Mouse (Mus musculus): ENCODE measurements around the gene Emg1. TPM values are rescaled to one million over a fixed set of nuclear protein-coding genes. Genes with fewer than 3 reads are reported as not detected.

Emg1 gene
- polyA plus RNA-seq, 1 experiment from 2014 or later, result 86.7 TPM

GRCm38 (mm10) chr6:124738511-124739023, 26.6 kb upstream of the Emg1 start, which contains the start of gene Ptpn6:
TSS of gene Ptpn6 (minus strand) at chr6:124738714.
- Histone ChIP-seq H3K4me3 (ENCODE audit: low read depth, low read length) (no peak within 1 kb of the TSS), H3K9me3 (ENCODE audit: low read length) (no peaks in the 10 kb centered on the region), H3K27ac (ENCODE audit: low read length) (peak within 1 kb of the TSS; percentile 72), H3K36me3 (ENCODE audit: insufficient read depth, low read length) (peaks cover 9% of the 10 kb centered on the region; the same call in 1 of the 2 replicates), H3K9ac (replicated peaks; ENCODE audit: low read depth) (0 out of 2 replicates have a peak within 1 kb of the TSS, but pooled peaks have one; percentile 9), H3K4me2 (replicated peaks; ENCODE audit: low read depth, low read length) (peak within 1 kb of the TSS; percentile 34; the same call in 1 of the 2 replicates), H3K4me1 (ENCODE audit: insufficient read depth, low read depth, low read length) (no peaks in the 10 kb centered on the region; the same call in 1 of the 2 replicates), H3K27me3 (replicated peaks; ENCODE audit: insufficient read depth, low read length) (no peaks in the 10 kb centered on the region)
- TF ChIP-seq EP300 (IDR thresholded peaks at IDR 0.05) (no peak), CTCF (IDR thresholded peaks at IDR 0.05) (no peak)
- WGBS, result 32% methylated on average over 15 of the region's 15 CpGs
- ATAC-seq, result peak; percentile 77
- peak; percentile 95 for DNase-seq (ENCODE audit: low spot score)

- DNase-seq (ENCODE audit: low spot score) (no peak), ATAC-seq (no peak)
- no peaks in the 10 kb centered on the region for H3K36me3 ChIP-seq (ENCODE audit: insufficient read depth, low read length)
- no peaks in the 10 kb centered on the region for H3K9me3 ChIP-seq (ENCODE audit: low read length)
- H3K4me2 ChIP-seq (replicated peaks; ENCODE audit: low read depth, low read length), result no peak overlapping the region
- peaks cover 4% of the 10 kb centered on the region for H3K4me1 ChIP-seq (ENCODE audit: insufficient read depth, low read depth, low read length)
- H3K4me3 ChIP-seq (ENCODE audit: low read depth, low read length), result no peak overlapping the region
- no peaks in the 10 kb centered on the region for H3K27me3 ChIP-seq (replicated peaks; ENCODE audit: insufficient read depth, low read length)
- 87% methylated on average over 11 of the region's 11 CpGs for WGBS
- H3K9ac ChIP-seq (replicated peaks; ENCODE audit: low read depth), result no peak overlapping the region
- H3K27ac ChIP-seq (ENCODE audit: low read length), result no peak overlapping the region
- no peak for TF ChIP-seq CTCF (IDR thresholded peaks at IDR 0.05)
- no peak for TF ChIP-seq EP300 (IDR thresholded peaks at IDR 0.05)
Measured at GRCm38 (mm10) chr6:124737040-124737439, 25.1 kb upstream of the Emg1 start.

- no peak for ATAC-seq
- H3K4me3 ChIP-seq (ENCODE audit: low read depth, low read length), result no peak overlapping the region
- 78% methylated on average over 3 of the region's 3 CpGs for WGBS
- peaks cover 4% of the 10 kb centered on the region for H3K4me1 ChIP-seq (ENCODE audit: insufficient read depth, low read depth, low read length)
- no peak for DNase-seq (ENCODE audit: low spot score)
- no peak overlapping the region for H3K4me2 ChIP-seq (replicated peaks; ENCODE audit: low read depth, low read length)
- H3K27me3 ChIP-seq (replicated peaks; ENCODE audit: insufficient read depth, low read length), result no peaks in the 10 kb centered on the region
- H3K36me3 ChIP-seq (ENCODE audit: insufficient read depth, low read length), result no peaks in the 10 kb centered on the region
- TF ChIP-seq CTCF (IDR thresholded peaks at IDR 0.05) (no peak), EP300 (IDR thresholded peaks at IDR 0.05) (no peak)
- no peak overlapping the region for H3K9ac ChIP-seq (replicated peaks; ENCODE audit: low read depth)
- no peak overlapping the region for H3K27ac ChIP-seq (ENCODE audit: low read length)
- no peaks in the 10 kb centered on the region for H3K9me3 ChIP-seq (ENCODE audit: low read length)
Measured at GRCm38 (mm10) chr6:124734417-124734816, 22.4 kb upstream of the Emg1 start.

DNA sequence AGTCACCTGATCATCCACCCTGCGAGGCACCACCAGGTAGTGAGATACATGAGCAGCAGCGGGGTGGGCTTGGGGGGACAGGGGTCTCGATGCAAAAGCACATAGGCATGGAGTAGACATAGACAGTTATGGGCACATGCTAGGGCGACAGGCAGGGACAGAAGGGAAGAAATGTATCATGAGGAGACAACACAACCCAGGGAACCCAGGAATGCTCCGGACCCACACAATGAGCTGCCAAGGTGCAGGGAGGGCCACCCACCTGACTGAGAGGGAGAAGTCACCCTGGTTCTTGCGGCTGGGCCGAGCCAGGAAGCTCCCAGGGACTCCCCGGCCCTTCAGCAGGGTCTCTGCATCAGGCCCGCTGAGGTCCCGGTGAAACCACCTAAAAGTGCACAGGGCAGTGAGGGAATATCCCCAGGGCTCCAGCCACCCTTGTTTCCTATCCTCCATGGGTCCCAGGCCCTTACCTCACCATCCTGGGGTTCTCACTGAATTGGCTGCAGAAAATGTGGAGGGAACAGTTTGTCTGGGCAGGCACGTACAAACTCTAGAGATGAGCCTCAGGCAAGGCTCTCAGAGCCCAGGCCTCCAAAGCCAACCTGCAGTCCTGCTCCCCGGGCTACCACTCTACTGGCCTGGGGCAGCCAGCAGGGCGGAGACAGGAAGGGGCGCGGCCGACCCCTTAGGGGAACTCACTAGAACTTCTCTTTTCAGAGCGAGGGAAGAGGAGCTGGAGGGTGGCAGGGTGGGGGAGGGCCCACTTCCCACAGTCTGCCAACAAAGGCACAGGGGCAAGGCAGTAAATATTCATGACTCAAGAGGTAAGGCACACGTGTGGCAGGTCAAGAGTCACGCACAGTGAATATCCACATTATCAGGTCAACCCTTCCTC, 20.7 kb upstream of the Emg1 start:
- H3K27me3 ChIP-seq (replicated peaks; ENCODE audit: insufficient read depth, low read length), result no peaks in the 10 kb centered on the region
- peaks cover 4% of the 10 kb centered on the region; the same call in 1 of the 2 replicates for H3K4me1 ChIP-seq (ENCODE audit: insufficient read depth, low read depth, low read length)
- WGBS, result 48% methylated on average over 19 of the region's 19 CpGs
- peak overlapping the region; percentile 38; the same call in 1 of the 2 replicates for H3K27ac ChIP-seq (ENCODE audit: low read length)
- H3K4me3 ChIP-seq (ENCODE audit: low read depth, low read length), result peak overlapping the region; percentile 24
- H3K9me3 ChIP-seq (ENCODE audit: low read length), result no peaks in the 10 kb centered on the region
- DNase-seq (ENCODE audit: low spot score) (peak; percentile 47), ATAC-seq (peak; percentile 73)
- TF ChIP-seq CTCF (IDR thresholded peaks at IDR 0.05) (no peak), EP300 (IDR thresholded peaks at IDR 0.05) (no peak)
- no peak overlapping the region for H3K4me2 ChIP-seq (replicated peaks; ENCODE audit: low read depth, low read length)
- 0 out of 2 replicates have a peak overlapping the region, but pooled peaks have one; percentile 19 for H3K9ac ChIP-seq (replicated peaks; ENCODE audit: low read depth)
- H3K36me3 ChIP-seq (ENCODE audit: insufficient read depth, low read length), result no peaks in the 10 kb centered on the region

DNA sequence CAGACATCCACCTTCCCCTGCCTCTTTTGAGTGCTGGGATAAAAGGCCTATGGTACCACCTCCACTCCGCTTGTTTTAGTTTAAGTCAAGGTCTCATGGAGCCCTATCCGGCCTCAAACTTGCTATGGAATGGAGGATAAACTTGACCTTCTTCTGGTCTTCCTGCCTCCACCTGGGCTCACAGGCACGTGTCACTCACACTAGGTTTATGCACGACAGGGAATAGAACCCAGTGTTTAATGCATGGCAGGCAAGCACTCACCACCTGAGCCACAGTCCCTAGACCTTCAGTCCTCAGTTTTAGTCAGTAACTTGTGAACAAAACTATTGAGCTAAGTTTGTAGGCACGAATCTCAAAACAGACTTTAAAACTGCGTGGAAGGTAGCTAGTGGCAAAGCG, 19.1 kb upstream of the Emg1 start:
- no peak for ATAC-seq
- WGBS, result 79% methylated on average over 7 of the region's 7 CpGs
- DNase-seq (ENCODE audit: low spot score), result no peak
- Histone ChIP-seq H3K4me3 (ENCODE audit: low read depth, low read length) (no peak overlapping the region), H3K4me2 (replicated peaks; ENCODE audit: low read depth, low read length) (no peak overlapping the region), H3K9ac (replicated peaks; ENCODE audit: low read depth) (no peak overlapping the region), H3K9me3 (ENCODE audit: low read length) (no peaks in the 10 kb centered on the region), H3K4me1 (ENCODE audit: insufficient read depth, low read depth, low read length) (peaks cover 4% of the 10 kb centered on the region; the same call in 1 of the 2 replicates), H3K36me3 (ENCODE audit: insufficient read depth, low read length) (no peaks in the 10 kb centered on the region), H3K27me3 (replicated peaks; ENCODE audit: insufficient read depth, low read length) (no peaks in the 10 kb centered on the region), H3K27ac (ENCODE audit: low read length) (no peak overlapping the region)
- TF ChIP-seq CTCF (IDR thresholded peaks at IDR 0.05) (no peak), EP300 (IDR thresholded peaks at IDR 0.05) (no peak)

Measured in lung, postnatal 0 days (tissue).